Mouse (Mus musculus) liver, embryonic 11.5 days (tissue): ENCODE results near the gene Nop10. TPM values are rescaled to one million over a fixed set of nuclear protein-coding genes. Genes with fewer than 3 reads are reported as not detected.

ENCODE experiments used
- ATAC-seq: fragments of 200-750 bp; cut with Nextera tagmentation; replicated peaks from 2 replicates; pipeline ENCODE4 v1.8.0; 2017; ENCODE audit warnings: moderate number of reproducible peaks, mild to moderate bottlenecking, moderate TSS enrichment, moderate library complexity; ENCODE audit not compliant: low FRiP score
- DNase-seq: peaks from one replicate; pipeline ENCODE4 v3.0.0-alpha.2; 2017; ENCODE audit warnings: low spot score
- H3K27ac ChIP-seq: fragments of 300-500 bp; sonication (generic); 2 replicates; pipeline ENCODE4 v1.5.1; 2014; ENCODE audit warnings: mild to moderate bottlenecking, low read depth, low read length, control low read depth
- H3K27me3 ChIP-seq: fragments of 300-500 bp; sonication (generic); replicated peaks from 2 replicates; pipeline ENCODE4 v1.6.1; 2014; ENCODE audit warnings: low read length, mixed read lengths; ENCODE audit not compliant: control insufficient read depth, insufficient read depth
- H3K36me3 ChIP-seq: fragments of 300-500 bp; sonication (generic); 2 replicates; pipeline ENCODE4 v1.6.1; 2014; ENCODE audit warnings: mild to moderate bottlenecking, low read length, moderate library complexity, mixed read lengths; ENCODE audit not compliant: control insufficient read depth, insufficient read depth
- H3K4me1 ChIP-seq: fragments of 300-500 bp; sonication (generic); replicated peaks from 2 replicates; pipeline ENCODE4 v1.6.1; 2014; ENCODE audit warnings: low read length, mixed read lengths; ENCODE audit not compliant: control insufficient read depth, insufficient read depth
- H3K4me2 ChIP-seq: fragments of 300-500 bp; sonication (generic); 2 replicates; pipeline ENCODE4 v1.6.1; 2014; ENCODE audit warnings: mild to moderate bottlenecking, control low read depth, moderate library complexity
- H3K4me3 ChIP-seq: fragments of 300-500 bp; sonication (generic); 2 replicates; pipeline ENCODE4 v1.5.1; 2014; ENCODE audit warnings: low read depth, low read length, control low read depth
- H3K9ac ChIP-seq: fragments of 300-500 bp; sonication (generic); 2 replicates; pipeline ENCODE4 v1.6.1; 2014; ENCODE audit warnings: low read depth, low read length, control low read depth
- H3K9me3 ChIP-seq: fragments of 300-500 bp; sonication (generic); 2 replicates; pipeline ENCODE4 v1.6.1; 2016; ENCODE audit warnings: low read length, inconsistent platforms, mixed read lengths; ENCODE audit not compliant: control insufficient read depth
- WGBS: fragments of 180-500 bp; shearing (Covaris S2); extraction: QIAGEN DNeasy Blood & Tissue Kit; methylation state at CpG from one replicate; pipeline ENCODE4 v1.1.7; 2014; 5-methylcytosine and 5-hydroxymethylcytosine counted together
- polyA plus RNA-seq: library from polyadenylated mRNA; unstranded; fragments of >200 nt; fragmentation: Nextera tagmentation; extraction: Ambion mirVana; gene quantifications from 2 replicates; pipeline ENCODE4 v1.2.1, GENCODE M21; 2014

The Nop10 gene
- polyA plus RNA-seq = 346 and 364 TPM in 2 replicates

- no peaks in the 10 kb centered on the region for H3K9me3 ChIP-seq
- H3K27me3 ChIP-seq = no peaks in the 10 kb centered on the region
- peak within 1 kb of the TSS; percentile 65 for H3K4me3 ChIP-seq
- DNase-seq (peak; percentile 83), ATAC-seq (peak; percentile 51)
- peak within 1 kb of the TSS; percentile 81 for H3K27ac ChIP-seq
- no peaks in the 10 kb centered on the region for H3K36me3 ChIP-seq
- H3K4me2 ChIP-seq = peak within 1 kb of the TSS; percentile 69
- under 1% methylated on average over 36 of the region's 36 CpGs for WGBS
- H3K4me1 ChIP-seq = peaks cover 14% of the 10 kb centered on the region
- H3K9ac ChIP-seq = peak within 1 kb of the TSS; percentile 77
Observed at GRCm38 (mm10) chr2:112261748-112262653, at the start of gene Nop10. Gene Nop10 (plus strand): TSS chr2:112261926.

GRCm38 (mm10) chr2:112215977-112216376 is 45.7 kb upstream of the Nop10 start:
- H3K27ac ChIP-seq = no peak overlapping the region
- ATAC-seq (no peak), DNase-seq (no peak)
- no peak overlapping the region for H3K9ac ChIP-seq
- H3K27me3 ChIP-seq = no peaks in the 10 kb centered on the region
- no peaks in the 10 kb centered on the region for H3K9me3 ChIP-seq
- no peak overlapping the region for H3K4me3 ChIP-seq
- no peaks in the 10 kb centered on the region for H3K4me1 ChIP-seq
- H3K4me2 ChIP-seq = no peak overlapping the region
- 9% methylated on average over 1 of the region's 1 CpGs for WGBS
- no peaks in the 10 kb centered on the region for H3K36me3 ChIP-seq

DNA sequence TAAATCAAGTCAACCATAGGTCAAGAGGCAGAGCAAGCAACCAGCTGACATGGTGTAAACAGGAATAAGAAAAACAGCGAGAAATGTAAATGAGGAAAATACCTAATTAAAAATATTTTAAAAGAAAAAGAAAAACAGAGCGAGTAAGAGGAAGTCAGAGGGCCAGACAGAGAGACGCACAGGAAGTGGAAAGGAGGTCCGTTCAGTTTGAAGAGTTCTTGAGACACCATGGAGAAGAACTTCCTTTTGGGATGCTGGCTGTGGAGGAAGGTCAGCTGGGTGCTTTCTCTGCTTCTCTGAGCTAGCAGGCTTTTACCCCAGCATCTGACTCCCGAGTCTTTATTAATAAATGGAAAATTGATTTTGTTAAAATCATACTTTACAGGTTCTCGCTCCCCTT is 44.1 kb upstream of the Nop10 start:
- H3K9ac ChIP-seq = no peak overlapping the region
- WGBS = 71% methylated on average over 6 of the region's 6 CpGs
- DNase-seq (no peak), ATAC-seq (no peak)
- H3K27me3 ChIP-seq = no peaks in the 10 kb centered on the region
- H3K36me3 ChIP-seq = no peaks in the 10 kb centered on the region
- no peaks in the 10 kb centered on the region for H3K4me1 ChIP-seq
- no peak overlapping the region for H3K27ac ChIP-seq
- no peak overlapping the region for H3K4me3 ChIP-seq
- no peak overlapping the region for H3K4me2 ChIP-seq
- no peaks in the 10 kb centered on the region for H3K9me3 ChIP-seq

DNA sequence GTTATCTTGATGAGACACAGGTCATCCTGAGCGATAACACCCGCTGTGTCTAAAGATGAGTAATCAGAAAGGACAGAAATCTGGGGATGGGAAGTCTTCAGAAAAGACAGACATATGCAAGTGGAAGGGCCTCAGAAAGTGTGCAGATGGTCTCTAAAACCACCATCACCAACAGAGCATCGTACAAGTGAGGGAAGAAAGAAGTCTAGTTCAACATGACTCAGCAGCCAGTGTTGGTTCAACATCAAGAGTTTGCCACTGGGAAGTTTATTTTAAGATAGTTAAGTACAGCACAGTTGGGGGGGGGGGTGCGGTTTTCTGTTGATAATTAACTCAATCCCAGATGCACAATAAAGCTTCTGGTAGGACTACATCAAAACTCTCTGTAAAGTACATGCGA is 40.8 kb upstream of the Nop10 start:
- no peak overlapping the region for H3K4me2 ChIP-seq
- WGBS = 69% methylated on average over 5 of the region's 5 CpGs
- H3K27ac ChIP-seq = no peak overlapping the region
- DNase-seq = no peak
- H3K4me1 ChIP-seq = no peaks in the 10 kb centered on the region
- no peaks in the 10 kb centered on the region for H3K36me3 ChIP-seq
- H3K9ac ChIP-seq = no peak overlapping the region
- no peaks in the 10 kb centered on the region for H3K27me3 ChIP-seq
- no peak overlapping the region for H3K4me3 ChIP-seq
- no peaks in the 10 kb centered on the region for H3K9me3 ChIP-seq
- no peak for ATAC-seq

GRCm38 (mm10) chr2:112222607-112223006 is 39.1 kb upstream of the Nop10 start:
- H3K4me3 ChIP-seq = no peak overlapping the region
- WGBS = 46% methylated on average over 5 of the region's 5 CpGs
- H3K4me2 ChIP-seq = no peak overlapping the region
- DNase-seq = no peak
- no peaks in the 10 kb centered on the region for H3K27me3 ChIP-seq
- no peaks in the 10 kb centered on the region for H3K36me3 ChIP-seq
- H3K27ac ChIP-seq = no peak overlapping the region
- no peaks in the 10 kb centered on the region for H3K9me3 ChIP-seq
- ATAC-seq = no peak
- H3K4me1 ChIP-seq = no peaks in the 10 kb centered on the region
- H3K9ac ChIP-seq = no peak overlapping the region

- WGBS = 74% methylated on average over 4 of the region's 4 CpGs
- H3K27me3 ChIP-seq = no peaks in the 10 kb centered on the region
Observed at GRCm38 (mm10) chr2:112224356-112224755, 37.4 kb upstream of the Nop10 start.

GRCm38 (mm10) chr2:112232623-112233022 is 29.1 kb upstream of the Nop10 start:
- no peak overlapping the region for H3K9ac ChIP-seq
- WGBS = 55% methylated on average over 1 of the region's 1 CpGs
- ATAC-seq (no peak), DNase-seq (no peak)
- no peaks in the 10 kb centered on the region for H3K27me3 ChIP-seq
- H3K27ac ChIP-seq = no peak overlapping the region
- H3K4me1 ChIP-seq = no peaks in the 10 kb centered on the region
- H3K4me3 ChIP-seq = no peak overlapping the region
- no peaks in the 10 kb centered on the region for H3K9me3 ChIP-seq
- H3K4me2 ChIP-seq = no peak overlapping the region
- H3K36me3 ChIP-seq = no peaks in the 10 kb centered on the region

More at GRCm38 (mm10) chr2:112224356-112224755, 37.4 kb upstream of the Nop10 start:
- ATAC-seq (no peak), DNase-seq (no peak)
- Histone ChIP-seq H3K9me3 (no peaks in the 10 kb centered on the region), H3K27ac (no peak overlapping the region), H3K4me2 (no peak overlapping the region), H3K36me3 (no peaks in the 10 kb centered on the region), H3K9ac (no peak overlapping the region), H3K4me3 (no peak overlapping the region), H3K4me1 (no peaks in the 10 kb centered on the region)

GRCm38 (mm10) chr2:112236620-112237019 is 25.1 kb upstream of the Nop10 start:
- Histone ChIP-seq H3K9me3 (no peaks in the 10 kb centered on the region), H3K4me2 (no peak overlapping the region), H3K36me3 (no peaks in the 10 kb centered on the region), H3K27ac (no peak overlapping the region), H3K27me3 (no peaks in the 10 kb centered on the region), H3K4me3 (no peak overlapping the region), H3K9ac (no peak overlapping the region), H3K4me1 (no peaks in the 10 kb centered on the region; the same call in 1 of the 2 replicates)
- DNase-seq (no peak), ATAC-seq (no peak)
- 73% methylated on average over 2 of the region's 2 CpGs for WGBS

DNA sequence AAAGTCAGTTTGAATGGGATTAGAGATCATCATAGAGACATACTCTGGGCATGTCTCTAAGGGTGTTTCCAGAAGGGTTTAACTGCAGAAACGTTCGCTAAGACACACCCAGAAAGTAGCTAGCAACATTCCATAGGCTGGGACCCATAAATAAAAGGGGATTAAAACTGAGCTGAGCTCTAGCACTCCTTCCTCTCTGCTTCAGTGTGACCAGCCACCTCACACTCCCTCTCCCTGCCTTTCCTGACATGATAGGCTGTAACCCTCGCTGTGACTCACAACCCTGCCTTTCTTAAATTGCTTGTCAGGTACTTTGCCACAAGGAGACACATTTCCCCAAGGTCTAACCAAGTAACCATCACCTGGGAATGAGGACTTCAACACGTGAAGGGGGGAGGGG is 23.7 kb upstream of the Nop10 start:
- no peak overlapping the region for H3K4me2 ChIP-seq
- no peak overlapping the region for H3K27ac ChIP-seq
- no peak overlapping the region for H3K4me3 ChIP-seq
- no peaks in the 10 kb centered on the region for H3K9me3 ChIP-seq
- no peak for DNase-seq
- ATAC-seq = no peak
- no peaks in the 10 kb centered on the region for H3K27me3 ChIP-seq
- no peaks in the 10 kb centered on the region for H3K36me3 ChIP-seq
- H3K9ac ChIP-seq = no peak overlapping the region
- 6% methylated on average over 4 of the region's 4 CpGs for WGBS
- H3K4me1 ChIP-seq = no peaks in the 10 kb centered on the region; the same call in 1 of the 2 replicates
